Mouse (Mus musculus) lung, postnatal 0 days (tissue): ENCODE measurements around the gene Kazn.

ENCODE experiments used
- CTCF ChIP-seq: IDR thresholded peaks from 2 replicates; pipeline ENCODE4 v1.5.1; 2016; ENCODE audit warnings: antibody characterized with exemption, mild to moderate bottlenecking
- EP300 ChIP-seq: IDR thresholded peaks from 2 replicates; pipeline ENCODE4 v1.6.1; 2016; ENCODE audit warnings: antibody characterized with exemption, mild to moderate bottlenecking, control low read depth

DNA sequence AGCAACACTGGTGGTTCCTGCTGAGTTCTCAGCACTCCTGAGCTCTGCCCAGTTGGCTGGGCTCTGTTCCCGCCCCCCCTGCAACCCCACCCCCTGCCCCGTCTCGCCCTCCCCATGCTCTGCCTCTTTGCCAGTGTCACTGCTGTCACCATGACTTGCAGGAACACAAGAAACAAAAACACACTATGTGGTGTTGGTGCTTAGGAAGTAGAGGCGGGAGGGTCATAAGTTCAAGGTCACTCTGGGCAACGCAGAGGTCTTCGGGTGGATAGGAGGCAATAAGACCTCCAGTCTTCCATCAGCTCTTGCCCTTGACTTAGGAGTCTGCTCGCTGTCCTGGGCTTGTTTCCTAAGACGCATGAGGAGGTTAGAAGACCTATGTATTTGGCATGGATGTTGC lies 10.9 kb upstream of the Kazn start:
- TF ChIP-seq CTCF (no peak), EP300 (no peak)
